Mouse (Mus musculus): Measurements from ENCODE around the gene Casp8.

DNA sequence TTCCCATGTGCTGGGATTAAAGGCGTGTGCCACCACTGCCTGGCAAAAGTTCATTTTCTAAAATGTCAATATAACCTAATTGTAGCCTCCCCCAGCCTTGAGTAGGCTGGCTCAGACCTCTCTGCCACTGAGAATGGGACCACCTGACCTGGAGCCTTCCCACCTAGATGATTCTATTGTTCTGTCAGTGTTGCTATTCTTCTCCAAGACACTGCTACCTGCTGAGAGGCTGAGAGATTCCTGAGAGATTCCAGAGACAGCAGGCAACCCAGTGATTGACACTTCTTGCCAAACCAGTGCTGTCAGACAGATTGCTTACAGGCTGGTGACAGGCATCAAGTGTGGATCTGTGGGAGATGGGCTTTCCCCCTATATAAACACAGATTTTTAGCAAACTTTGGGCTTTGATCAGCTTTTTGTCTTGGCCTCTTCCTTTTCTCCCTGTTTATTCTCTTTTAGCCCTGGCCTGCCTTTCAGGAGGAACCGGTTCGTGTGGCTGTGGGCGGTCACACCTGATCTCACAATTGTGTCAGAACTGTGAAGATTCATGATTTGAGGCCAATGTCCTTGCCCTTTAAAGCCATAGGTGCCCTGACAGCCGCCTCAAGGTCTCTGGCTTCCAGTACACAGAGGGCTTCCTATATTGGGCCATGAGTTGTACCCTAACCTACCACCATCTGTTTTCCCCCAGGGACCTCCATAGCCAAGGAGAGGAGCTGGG is 94.8 kb downstream of the Casp8 start:
- TF ChIP-seq POLR2A (IDR thresholded peaks at IDR 0.05; ENCODE audit: extremely low read depth, insufficient read depth, low read length) (no peak), CTCF (IDR thresholded peaks at IDR 0.05; ENCODE audit: extremely low read depth, insufficient read depth, low read length) (no peak)

Measured in cortical plate, adult 2 months (tissue).